Mouse (Mus musculus): ENCODE results near the gene Kmt2b. TPM values are rescaled to one million over a fixed set of nuclear protein-coding genes. Genes with fewer than 3 reads are reported as not detected.

Kmt2b gene
- polyA plus RNA-seq, 1 experiment: 12.9 TPM

GRCm38 (mm10) chr7:30556894-30557536 is 31.5 kb downstream of the Kmt2b start:
- no peak overlapping the region for H3K4me3 ChIP-seq
- no peak overlapping the region for H3ac ChIP-seq (ENCODE audit: control insufficient read depth, insufficient read length)
- H3K36me3 ChIP-seq (ENCODE audit: control insufficient read depth, insufficient read depth): peaks cover 8% of the 10 kb centered on the region
- H3K79me2 ChIP-seq (ENCODE audit: control insufficient read depth, insufficient read depth): peaks cover 13% of the 10 kb centered on the region
- TF ChIP-seq MYOG (IDR thresholded peaks at IDR 0.05; ENCODE audit: control insufficient read depth in 1 of 3, insufficient read depth in 1 of 3, insufficient read length in 2 of 3, low read depth in 2 of 3) (no peak), POLR2AphosphoS2 (IDR thresholded peaks at IDR 0.05; ENCODE audit: insufficient read length, low read depth) (peak; percentile 7)
- H3K4me2 ChIP-seq (ENCODE audit: low read depth): no peak overlapping the region
- H3K27me3 ChIP-seq (ENCODE audit: control insufficient read depth, insufficient read depth, insufficient read length): no peaks in the 10 kb centered on the region

DNA sequence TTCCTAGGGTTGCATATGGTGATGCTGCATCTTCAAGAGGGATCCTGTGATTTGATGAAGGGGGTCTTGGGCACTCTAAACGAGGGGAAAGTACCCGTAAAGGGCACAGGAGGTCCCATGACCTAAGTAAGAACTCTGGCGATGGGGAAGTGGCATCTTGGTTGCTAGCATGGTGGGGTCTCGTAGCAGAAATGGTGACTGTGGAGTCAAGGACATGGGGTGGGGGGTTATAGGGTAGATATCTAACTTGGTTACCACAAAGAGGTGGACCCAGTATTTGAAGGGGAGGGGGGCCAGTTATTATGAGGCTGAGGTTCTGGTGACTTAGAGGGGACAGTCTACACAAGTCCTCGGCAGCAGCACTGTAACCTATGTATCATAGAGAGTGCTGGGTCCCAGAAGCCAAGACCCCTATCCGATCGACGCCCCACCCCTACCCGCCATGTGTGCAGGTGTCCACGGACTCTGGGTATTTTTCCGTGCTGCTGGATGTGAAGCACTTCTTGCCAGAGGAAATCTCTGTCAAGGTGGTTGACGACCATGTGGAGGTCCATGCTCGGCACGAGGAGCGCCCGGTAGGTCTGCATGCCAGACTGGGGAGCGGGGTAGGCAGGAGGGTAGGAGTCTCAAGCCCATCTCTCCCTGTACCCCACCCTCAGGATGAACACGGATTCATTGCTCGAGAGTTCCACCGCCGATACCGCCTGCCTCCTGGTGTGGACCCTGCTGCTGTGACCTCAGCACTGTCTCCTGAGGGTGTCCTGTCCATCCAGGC is 34.5 kb downstream of the Kmt2b start:
- Histone ChIP-seq H3K79me2 (ENCODE audit: control insufficient read depth, insufficient read depth) (peaks cover 5% of the 10 kb centered on the region), H3K27me3 (ENCODE audit: control insufficient read depth, insufficient read depth, insufficient read length) (no peaks in the 10 kb centered on the region), H3K4me2 (ENCODE audit: low read depth) (peak overlapping the region; percentile 75), H3K4me3 (peak overlapping the region; percentile 68), H3ac (ENCODE audit: control insufficient read depth, insufficient read length) (peak overlapping the region; percentile 8), H3K36me3 (ENCODE audit: control insufficient read depth, insufficient read depth) (peaks cover 8% of the 10 kb centered on the region)
- TF ChIP-seq SRF (IDR thresholded peaks at IDR 0.05; ENCODE audit: control insufficient read depth, insufficient read length, low read depth) (no peak), POLR2AphosphoS2 (IDR thresholded peaks at IDR 0.05; ENCODE audit: insufficient read length, low read depth) (peak; percentile 57)

DNA sequence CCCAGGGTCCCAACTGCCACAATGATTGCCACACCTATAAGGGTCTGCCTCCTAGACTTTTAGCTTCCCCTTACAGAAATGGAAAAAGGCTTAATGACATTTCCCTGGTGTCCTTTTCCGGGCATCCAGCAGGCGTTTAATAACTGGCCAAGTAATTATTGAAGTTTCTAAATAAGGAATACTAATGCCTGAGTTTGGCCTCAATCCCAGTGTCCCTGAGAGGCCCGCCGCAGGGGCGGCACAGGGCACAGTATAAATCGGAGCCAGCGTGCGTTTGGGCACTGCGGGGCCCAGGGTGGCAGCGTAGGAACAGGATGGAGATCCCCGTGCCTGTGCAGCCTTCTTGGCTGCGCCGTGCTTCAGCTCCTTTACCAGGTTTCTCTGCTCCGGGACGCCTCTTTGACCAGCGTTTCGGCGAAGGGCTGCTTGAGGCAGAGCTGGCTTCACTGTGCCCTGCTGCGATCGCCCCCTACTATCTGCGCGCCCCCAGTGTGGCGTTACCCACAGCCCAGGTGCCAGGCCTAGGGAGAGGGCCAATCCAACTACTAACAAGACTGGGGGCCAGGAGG is 35.4 kb downstream of the Kmt2b start:
- TF ChIP-seq CEBPB (IDR thresholded peaks at IDR 0.05; ENCODE audit: insufficient read depth, poor library complexity, severe bottlenecking) (no peak), USF1 (IDR thresholded peaks at IDR 0.05; ENCODE audit: low read depth) (no peak), MYOG (IDR thresholded peaks at IDR 0.05; ENCODE audit: control insufficient read depth in 1 of 3, insufficient read depth in 1 of 3, insufficient read length in 2 of 3, low read depth in 2 of 3) (no peak), MYOD1 (IDR thresholded peaks at IDR 0.05; ENCODE audit: control insufficient read depth in 1 of 3, insufficient read length in 2 of 3, low read depth in 2 of 3) (no peak), POLR2AphosphoS2 (IDR thresholded peaks at IDR 0.05; ENCODE audit: insufficient read length, low read depth) (peak; percentile 93), POLR2A (IDR thresholded peaks at IDR 0.05; ENCODE audit: insufficient read length, low read depth) (peak; percentile 82)
- Histone ChIP-seq H3K27me3 (ENCODE audit: control insufficient read depth, insufficient read depth, insufficient read length) (no peaks in the 10 kb centered on the region), H3K36me3 (ENCODE audit: control insufficient read depth, insufficient read depth) (peaks cover 16% of the 10 kb centered on the region), H3K4me2 (ENCODE audit: low read depth) (peak overlapping the region; percentile 75), H3K4me3 (peak overlapping the region; percentile 68), H3ac (ENCODE audit: control insufficient read depth, insufficient read length) (peak overlapping the region; percentile 8), H3K79me2 (ENCODE audit: control insufficient read depth, insufficient read depth) (no peaks in the 10 kb centered on the region)

- TF ChIP-seq MYOD1 (IDR thresholded peaks at IDR 0.05; ENCODE audit: control insufficient read depth in 1 of 3, insufficient read length in 2 of 3, low read depth in 2 of 3) (no peak), MAX (IDR thresholded peaks at IDR 0.05; ENCODE audit: low read depth) (no peak), USF1 (IDR thresholded peaks at IDR 0.05; ENCODE audit: low read depth) (no peak), TCF3 (IDR thresholded peaks at IDR 0.05; ENCODE audit: insufficient read length, low read depth) (no peak), REST (IDR thresholded peaks at IDR 0.05; ENCODE audit: insufficient read depth, insufficient read length) (no peak), MYOG (IDR thresholded peaks at IDR 0.05; ENCODE audit: control insufficient read depth in 1 of 3, insufficient read depth in 1 of 3, insufficient read length in 2 of 3, low read depth in 2 of 3) (no peak), CEBPB (IDR thresholded peaks at IDR 0.05; ENCODE audit: insufficient read depth, poor library complexity, severe bottlenecking) (0 out of 2 replicates have a peak, but pooled peaks have one; percentile 1), TCF12 (IDR thresholded peaks at IDR 0.05; ENCODE audit: insufficient read depth, poor library complexity, severe bottlenecking) (no peak), POLR2A (IDR thresholded peaks at IDR 0.05; ENCODE audit: insufficient read length, low read depth) (peak; percentile 71), POLR2AphosphoS2 (IDR thresholded peaks at IDR 0.05; ENCODE audit: insufficient read length, low read depth) (peak; percentile 71), SRF (IDR thresholded peaks at IDR 0.05; ENCODE audit: control insufficient read depth, insufficient read length, low read depth) (no peak), E2F4 (IDR thresholded peaks at IDR 0.05; ENCODE audit: insufficient read depth) (peak; percentile 58)
- Histone ChIP-seq H3K36me3 (ENCODE audit: control insufficient read depth, insufficient read depth) (peaks cover 16% of the 10 kb centered on the region), H3K27me3 (ENCODE audit: control insufficient read depth, insufficient read depth, insufficient read length) (no peaks in the 10 kb centered on the region), H3ac (ENCODE audit: control insufficient read depth, insufficient read length) (peak within 1 kb of the TSS; percentile 8), H3K79me2 (ENCODE audit: control insufficient read depth, insufficient read depth) (no peaks in the 10 kb centered on the region), H3K4me3 (peak within 1 kb of the TSS; percentile 68), H3K4me2 (ENCODE audit: low read depth) (peak within 1 kb of the TSS; percentile 75)
Measured at GRCm38 (mm10) chr7:30552102-30553020, 36.2 kb downstream of the Kmt2b start, which contains the start of the genes Hspb6 and Proser3. Hspb6 (plus strand) TSS chr7:30552178. Proser3 (minus strand) TSS chr7:30552299.
